ENCODE assay signal across 15 mouse cellular contexts in genomic region chr4:65610896-65611295, GRCm38 (mm10). TPM values are rescaled to one million over a fixed set of nuclear protein-coding genes. Genes with fewer than 3 reads are reported as not detected.
DNase-seq lines count a peak whose midpoint lies in the region; ATAC-seq lines count a peak whose summit lies in the region.
"Had no signal": no experiment of that assay in that cellular context is flagged by ENCODE, and none has a peak within 500 bp of the region (broad histone marks: within the 10 kb centered on the region; RNA-seq: fewer than 3 reads in every experiment).

No protein-coding gene starts in this region.

- DNase-seq in forebrain, embryonic 14.5 days (ENCODE audit: low spot score) = peak; percentile 69
- no peak for DNase-seq in forebrain, embryonic 11.5 days (ENCODE audit: low spot score)
- DNase-seq in brain, adult 2 months (ENCODE audit: low read depth, low spot score) = peak; percentile 95
- peak; percentile 83 for DNase-seq in cerebellum, adult 9-11 months
- peak; percentile 53 for DNase-seq in layer of hippocampus, adult 9-10 months (ENCODE audit: low spot score)
- no peak for DNase-seq in gastrocnemius, postnatal 14 days
- no peak for DNase-seq in gastrocnemius, adult 18-20 months (ENCODE audit: low spot score)
- DNase-seq: kidney, postnatal 14 days; liver, embryonic 13.5 days; lung, postnatal 10 days; thymus, postnatal 36 days had no signal

- intact Hi-C loops in gastrocnemius, postnatal 14 days (cut with DNase I; ENCODE audit: low total_unique reads) = no loop called here

- peaks cover 13% of the 10 kb centered on the region for H3K4me1 ChIP-seq in forebrain, embryonic 14.5 days (ENCODE audit: control insufficient read depth, insufficient read depth, low read length)
- H3K4me1 ChIP-seq in forebrain, embryonic 11.5 days (replicated peaks; ENCODE audit: control insufficient read depth, insufficient read depth, low read length) = peaks cover 3% of the 10 kb centered on the region; the same call in 1 of the 2 replicates
- peaks cover 11% of the 10 kb centered on the region for H3K4me1 ChIP-seq in intestine, embryonic 15.5 days (replicated peaks)

- peak; percentile 63 for ATAC-seq in forebrain, embryonic 14.5 days
- no peak for ATAC-seq in forebrain, embryonic 11.5 days (replicated peaks; ENCODE audit: low FRiP score)
- ATAC-seq in intestine, embryonic 15.5 days = no peak
- ATAC-seq: intestine, embryonic 16.5 days had no signal

- H3K36me3 ChIP-seq in forebrain, embryonic 14.5 days (ENCODE audit: control insufficient read depth, insufficient read depth, low read length) = peaks cover 30% of the 10 kb centered on the region
- H3K36me3 ChIP-seq in forebrain, embryonic 11.5 days (ENCODE audit: control insufficient read depth, insufficient read depth, low read length) = peaks cover 23% of the 10 kb centered on the region
- peaks cover 26% of the 10 kb centered on the region for H3K36me3 ChIP-seq in intestine, embryonic 15.5 days

- H3K4me3 ChIP-seq in forebrain, embryonic 14.5 days (ENCODE audit: low read depth, low read length) = no peak overlapping the region
- H3K4me3 ChIP-seq in forebrain, embryonic 11.5 days (ENCODE audit: low read depth, low read length) = no peak overlapping the region
- no peak overlapping the region for H3K4me3 ChIP-seq in intestine, embryonic 15.5 days (replicated peaks)
- H3K4me3 ChIP-seq: hindbrain, embryonic 10.5 days; liver, embryonic 13.5 days; midbrain, embryonic 10.5 days had no signal

- no peaks in the 10 kb centered on the region for H3K27me3 ChIP-seq in forebrain, embryonic 14.5 days (replicated peaks; ENCODE audit: control insufficient read depth, insufficient read depth, low read length)
- no peaks in the 10 kb centered on the region for H3K27me3 ChIP-seq in forebrain, embryonic 11.5 days (ENCODE audit: control insufficient read depth, insufficient read depth, low read length)
- H3K27me3 ChIP-seq in intestine, embryonic 15.5 days (replicated peaks) = no peaks in the 10 kb centered on the region
- H3K27me3 ChIP-seq: liver, embryonic 13.5 days had no signal

- no peak overlapping the region for H3K9ac ChIP-seq in forebrain, embryonic 14.5 days (ENCODE audit: low read length)
- H3K9ac ChIP-seq in forebrain, embryonic 11.5 days (ENCODE audit: low read length) = no peak overlapping the region
- H3K9ac ChIP-seq in intestine, embryonic 15.5 days = no peak overlapping the region
- H3K9ac ChIP-seq: liver, embryonic 13.5 days had no signal

- WGBS in forebrain, embryonic 14.5 days = 61% methylated on average over 6 of the region's 6 CpGs
- WGBS in forebrain, embryonic 11.5 days = 84% methylated on average over 6 of the region's 6 CpGs
- WGBS in intestine, embryonic 15.5 days = 85% methylated on average over 6 of the region's 6 CpGs

- no peak overlapping the region for H3K4me2 ChIP-seq in forebrain, embryonic 14.5 days (ENCODE audit: low read length)
- H3K4me2 ChIP-seq in forebrain, embryonic 11.5 days (ENCODE audit: low read depth, low read length, severe bottlenecking) = no peak overlapping the region
- H3K4me2 ChIP-seq in intestine, embryonic 15.5 days (replicated peaks) = no peak overlapping the region
- H3K4me2 ChIP-seq: liver, embryonic 13.5 days had no signal

- H3K9me3 ChIP-seq in forebrain, embryonic 14.5 days (replicated peaks; ENCODE audit: control insufficient read depth, low read length) = no peaks in the 10 kb centered on the region
- no peaks in the 10 kb centered on the region for H3K9me3 ChIP-seq in forebrain, embryonic 11.5 days (ENCODE audit: control insufficient read depth, low read length)
- H3K9me3 ChIP-seq in intestine, embryonic 15.5 days = no peaks in the 10 kb centered on the region
- H3K9me3 ChIP-seq: liver, embryonic 13.5 days had no signal

- H3K27ac ChIP-seq in forebrain, embryonic 14.5 days (ENCODE audit: low read depth, low read length) = no peak overlapping the region
- no peak overlapping the region for H3K27ac ChIP-seq in forebrain, embryonic 11.5 days (ENCODE audit: low read depth, low read length)
- H3K27ac ChIP-seq in intestine, embryonic 15.5 days = no peak overlapping the region
- H3K27ac ChIP-seq: hindbrain, embryonic 10.5 days; liver, embryonic 13.5 days; midbrain, embryonic 10.5 days had no signal

RNA-seq across cellular contexts. Expression of gene Trim32, which starts 6.1 kb away (rescaled TPM):
- polyA plus RNA-seq in forebrain, embryonic 14.5 days (2014; fragmentation: Nextera tagmentation; extraction: Ambion mirVana) = 122 and 159 TPM in 2 replicates
- 69.5 and 75.7 TPM in 2 replicates for polyA plus RNA-seq in forebrain, embryonic 11.5 days (2014; fragmentation: Nextera tagmentation; extraction: Ambion mirVana)
- 10 to 100 TPM in 1 of 2 experiments, 1 to 10 TPM in 1; 8.9 to 10.6 TPM for total RNA-seq in gastrocnemius, postnatal 14 days (2021)
- total RNA-seq in gastrocnemius, adult 18-20 months (2021) = 10 to 100 TPM; 11.8 to 13.0 TPM
- 41.6 and 44.0 TPM in 2 replicates for polyA plus RNA-seq in intestine, embryonic 15.5 days (2015; fragmentation: Nextera tagmentation; extraction: Ambion mirVana)

Comparison
In these comparisons a context has a peak if more than half of its experiments do, and no peak if none do; other contexts are left out.
1. DNase-seq: peak in forebrain, embryonic 14.5 days (single experiment), brain, adult 2 months (single experiment), cerebellum, adult 9-11 months (single experiment) and layer of hippocampus, adult 9-10 months (single experiment); none in forebrain, embryonic 11.5 days (single experiment), gastrocnemius, postnatal 14 days (single experiment) and gastrocnemius, adult 18-20 months (single experiment).